Mouse (Mus musculus): ENCODE results near the gene Thy1.

Gene Thy1

GRCm38 (mm10) chr9:44082266-44082665 lies 39.1 kb downstream of the Thy1 start:
- no peak for DNase-seq (ENCODE audit: low spot score in 2 of 2)

GRCm38 (mm10) chr9:44083392-44084121 lies 40.4 kb downstream of the Thy1 start:
- DNase-seq (ENCODE audit: low spot score in 2 of 2): no peak

- no peak for DNase-seq (ENCODE audit: low spot score in 2 of 2)
These were observed 41.1 kb downstream of the Thy1 start for GRCm38 (mm10) chr9:44084236-44084635.

- peak; percentile 86 to 88 for DNase-seq (ENCODE audit: low spot score in 2 of 2)
These were observed 41.6 kb downstream of the Thy1 start for GRCm38 (mm10) chr9:44084659-44085229.

- DNase-seq (ENCODE audit: low spot score in 2 of 2): no peak
These were observed 42.1 kb downstream of the Thy1 start for GRCm38 (mm10) chr9:44085276-44085675.

- no peak for DNase-seq (ENCODE audit: low spot score in 2 of 2)
These were observed 42.8 kb downstream of the Thy1 start for GRCm38 (mm10) chr9:44085741-44086665.

GRCm38 (mm10) chr9:44086960-44087359 lies 43.8 kb downstream of the Thy1 start:
- DNase-seq (ENCODE audit: low spot score in 2 of 2): no peak

- no peak for DNase-seq (ENCODE audit: low spot score in 2 of 2)
These were observed 44.7 kb downstream of the Thy1 start for GRCm38 (mm10) chr9:44087761-44088455.

GRCm38 (mm10) chr9:44088877-44089608 lies 45.9 kb downstream of the Thy1 start:
- DNase-seq (ENCODE audit: low spot score in 2 of 2): no peak

- peak; percentile 71 to 74 for DNase-seq (ENCODE audit: low spot score in 2 of 2)
These were observed 50.7 kb downstream of the Thy1 start for GRCm38 (mm10) chr9:44093612-44094503.

- DNase-seq (ENCODE audit: low spot score in 2 of 2): no peak
These were observed 51.6 kb downstream of the Thy1 start for GRCm38 (mm10) chr9:44094737-44095136.

- DNase-seq (ENCODE audit: low spot score in 2 of 2): no peak
These were observed 52.6 kb downstream of the Thy1 start for GRCm38 (mm10) chr9:44095781-44096180.

- no peak for DNase-seq (ENCODE audit: low spot score in 2 of 2)
These were observed 53.4 kb downstream of the Thy1 start for GRCm38 (mm10) chr9:44096536-44096935.
